Mouse (Mus musculus): ENCODE measurements around the gene Prepl. TPM values are rescaled to one million over a fixed set of nuclear protein-coding genes. Genes with fewer than 3 reads are reported as not detected.
A peak's percentile ranks its signal among the peaks of the same experiment; 100 is the strongest.

Gene Prepl
- polyA plus RNA-seq, 2 experiments from 2014 or later, result 11.3 to 12.3 TPM

GRCm38 (mm10) chr17:85018794-85019193 is 71.2 kb downstream of the Prepl start:
- peak; percentile 25 for ATAC-seq

DNA sequence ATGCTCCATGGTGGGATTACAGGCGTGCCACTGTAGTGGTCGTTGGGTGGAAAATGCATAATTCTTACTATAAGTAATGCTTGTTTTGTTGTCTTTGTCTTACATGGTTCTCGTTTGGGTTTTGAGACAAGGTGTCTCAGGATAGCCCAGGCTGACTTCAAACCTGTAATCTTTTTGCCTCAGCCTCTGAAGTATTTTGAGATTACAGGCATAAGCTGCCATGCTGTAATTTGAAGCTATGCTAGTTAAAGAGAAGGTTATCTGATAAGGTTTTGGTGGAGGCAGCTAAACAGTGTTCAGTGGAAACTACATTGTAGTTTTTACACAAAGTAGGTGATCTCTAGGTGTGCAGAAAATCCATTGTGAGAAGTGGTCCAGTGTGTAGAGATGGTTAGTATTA is 71.7 kb downstream of the Prepl start:
- ATAC-seq, result no peak

GRCm38 (mm10) chr17:85014632-85015031 is 75.4 kb downstream of the Prepl start:
- ATAC-seq, result no peak

DNA sequence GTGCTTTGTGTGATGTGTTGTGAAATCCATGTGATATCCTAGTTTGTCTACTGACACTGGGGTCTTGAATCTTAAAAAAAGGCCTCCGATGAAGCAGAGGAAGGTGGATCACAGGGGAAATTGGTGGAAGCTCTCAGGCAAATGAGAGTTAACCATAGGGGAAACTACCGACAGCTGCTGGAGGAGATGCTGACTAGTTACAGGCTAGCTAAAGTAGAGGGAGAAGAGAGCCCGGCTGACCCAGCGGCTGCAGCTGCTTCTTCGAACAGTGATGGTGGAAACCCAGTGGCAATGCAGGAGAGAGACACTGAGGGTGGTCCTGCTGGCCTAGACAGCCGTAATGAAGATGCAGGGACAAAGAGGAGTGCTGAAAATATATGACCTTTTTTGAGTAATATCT is 76.6 kb downstream of the Prepl start:
- ATAC-seq, result no peak

Other genes with a start within 250 kb of the Prepl start
- 10 to 100 TPM; 13.9 to 27.5 TPM for gene Ppm1b, start 133.5 kb downstream of the Prepl start, polyA plus RNA-seq (2017; shearing (Covaris generic))
- under 1 TPM; 0.79 to 0.94 TPM for gene Slc3a1, start 61.9 kb downstream of the Prepl start, polyA plus RNA-seq (2017; shearing (Covaris generic))
- gene Camkmt, start 311 bp upstream of the Prepl start, polyA plus RNA-seq (2017; shearing (Covaris generic)), result 1 to 10 TPM; 5.7 to 7.4 TPM